Mouse (Mus musculus) embryonic facial prominence, embryonic 12.5 days (tissue): Measurements from ENCODE around the gene Cdr2. TPM values are rescaled to one million over a fixed set of nuclear protein-coding genes. Genes with fewer than 3 reads are reported as not detected.
"Not testable (repeated sequence)": the region's sequence is repeated elsewhere in the genome, so short reads cannot be mapped to it uniquely, and the experiment has no call there.

Experiments used
- ATAC-seq: fragments of 200-750 bp; cut with Nextera tagmentation; 2 replicates; pipeline ENCODE4 v1.8.0; 2017; ENCODE audit not compliant: insufficient number of reproducible peaks, insufficient read depth, low FRiP score, low TSS enrichment
- H3K27ac ChIP-seq: fragments of 300-500 bp; sonication (generic); 2 replicates; pipeline ENCODE4 v1.5.1; 2016; ENCODE audit warnings: mild to moderate bottlenecking
- H3K27me3 ChIP-seq: fragments of 300-500 bp; sonication (generic); 2 replicates; pipeline ENCODE4 v1.6.1; 2016; ENCODE audit warnings: mild to moderate bottlenecking, moderate library complexity
- H3K36me3 ChIP-seq: fragments of 300-500 bp; sonication (generic); 2 replicates; pipeline ENCODE4 v1.6.1; 2016; ENCODE audit warnings: mild to moderate bottlenecking
- H3K4me1 ChIP-seq: fragments of 300-500 bp; sonication (generic); 2 replicates; pipeline ENCODE4 v1.6.1; 2016
- H3K4me2 ChIP-seq: fragments of 300-500 bp; sonication (generic); replicated peaks from 2 replicates; pipeline ENCODE4 v1.6.1; 2016; ENCODE audit warnings: mild to moderate bottlenecking, moderate library complexity
- H3K4me3 ChIP-seq: fragments of 300-500 bp; sonication (generic); 2 replicates; pipeline ENCODE4 v1.5.1; 2016; ENCODE audit warnings: mild to moderate bottlenecking
- H3K9ac ChIP-seq: fragments of 300-500 bp; sonication (generic); 2 replicates; pipeline ENCODE4 v1.6.1; 2016; ENCODE audit warnings: mild to moderate bottlenecking, moderate library complexity
- H3K9me3 ChIP-seq: fragments of 300-500 bp; sonication (generic); 2 replicates; pipeline ENCODE4 v1.6.1; 2016; ENCODE audit warnings: mild to moderate bottlenecking, moderate library complexity
- WGBS: fragments of 180-500 bp; shearing (Covaris S2); methylation state at CpG from one replicate; pipeline ENCODE4 v1.1.7; 2016; 5-methylcytosine and 5-hydroxymethylcytosine counted together
- polyA plus RNA-seq: library from polyadenylated mRNA; unstranded; fragments of >200 nt; fragmentation: Nextera tagmentation; extraction: Ambion mirVana; gene quantifications from 2 replicates; pipeline ENCODE4 v1.2.1, GENCODE M21; 2016

The Cdr2 gene
- polyA plus RNA-seq, 1 experiment from 2014 or later = 14.3 TPM

- no peaks in the 10 kb centered on the region for H3K4me1 ChIP-seq
Measured at GRCm38 (mm10) chr7:120933680-120934195, 48.4 kb downstream of the Cdr2 start.

GRCm38 (mm10) chr7:120933110-120933509, 49.0 kb downstream of the Cdr2 start:
- H3K27me3 ChIP-seq = no peaks in the 10 kb centered on the region
- peaks cover 83% of the 10 kb centered on the region for H3K36me3 ChIP-seq
- no peak overlapping the region for H3K9ac ChIP-seq
- no peak for ATAC-seq
- H3K4me1 ChIP-seq = no peaks in the 10 kb centered on the region
- WGBS = 91% methylated on average over 7 of the region's 7 CpGs
- no peak overlapping the region for H3K4me2 ChIP-seq
- H3K27ac ChIP-seq = no peak overlapping the region
- no peak overlapping the region for H3K4me3 ChIP-seq
- no peaks in the 10 kb centered on the region for H3K9me3 ChIP-seq

More at GRCm38 (mm10) chr7:120933680-120934195, 48.4 kb downstream of the Cdr2 start:
- peaks cover 83% of the 10 kb centered on the region for H3K36me3 ChIP-seq
- H3K9ac ChIP-seq = no peak overlapping the region
- no peak overlapping the region for H3K27ac ChIP-seq
- 87% methylated on average over 5 of the region's 5 CpGs for WGBS
- no peaks in the 10 kb centered on the region for H3K27me3 ChIP-seq
- H3K4me2 ChIP-seq = no peak overlapping the region
- no peaks in the 10 kb centered on the region for H3K9me3 ChIP-seq
- no peak for ATAC-seq
- no peak overlapping the region for H3K4me3 ChIP-seq

GRCm38 (mm10) chr7:120918526-120918962, 63.6 kb downstream of the Cdr2 start:
- Histone ChIP-seq H3K27me3 (no peaks in the 10 kb centered on the region), H3K4me1 (peaks cover 10% of the 10 kb centered on the region; the same call in 1 of the 2 replicates), H3K36me3 (peaks cover 11% of the 10 kb centered on the region; the same call in 1 of the 2 replicates), H3K4me2 (peak overlapping the region; percentile 66), H3K4me3 (peak overlapping the region; percentile 94), H3K27ac (peak overlapping the region; percentile 81; the same call in 1 of the 2 replicates), H3K9me3 (no peaks in the 10 kb centered on the region), H3K9ac (peak overlapping the region; percentile 91)
- 7% methylated on average over 10 of the region's 10 CpGs for WGBS
- no peak; the same call in 1 of the 2 replicates for ATAC-seq

DNA sequence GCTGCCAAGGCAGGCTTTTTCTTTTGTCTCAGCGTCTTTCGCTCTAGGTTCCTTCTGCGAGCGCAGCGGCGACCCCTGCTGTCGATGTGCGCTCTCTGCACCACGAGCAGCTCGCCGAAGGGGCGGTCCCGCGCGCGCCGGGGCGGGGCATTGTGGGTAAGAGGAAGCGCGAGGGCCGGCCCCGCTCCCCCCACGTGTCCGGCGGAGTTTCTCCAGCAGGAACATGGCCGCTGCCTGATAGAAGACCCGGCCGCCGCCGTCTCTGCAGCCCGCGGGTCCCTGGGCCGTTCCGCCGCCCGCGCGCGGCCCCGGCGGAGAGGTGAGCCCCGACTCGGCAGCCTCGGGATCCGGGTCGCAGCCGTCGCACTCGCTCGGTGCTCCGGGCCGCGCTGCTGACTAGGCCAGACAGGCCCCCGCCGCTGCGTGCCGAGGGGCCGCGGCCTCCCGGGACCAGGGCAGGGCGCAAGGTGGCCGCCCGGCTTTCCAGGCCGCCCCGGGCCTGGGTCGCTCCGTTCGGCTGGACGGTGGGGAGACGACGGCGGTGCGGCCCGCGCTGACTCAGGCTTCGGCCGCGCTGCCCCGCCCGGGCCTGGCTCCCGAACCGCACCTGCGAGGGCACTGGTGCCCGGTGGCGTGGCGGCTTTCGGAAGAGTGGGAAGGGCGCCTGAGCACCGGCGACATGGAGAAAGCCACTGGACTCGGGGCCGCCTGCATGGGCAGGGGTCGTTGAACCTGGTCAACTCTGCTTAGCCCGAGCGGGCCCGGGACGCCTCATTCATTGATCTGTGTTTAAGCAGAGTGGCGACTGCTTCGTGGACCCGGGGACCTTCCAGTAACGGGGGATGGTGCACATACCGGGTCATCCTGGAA, 64.3 kb downstream of the Cdr2 start, which contains the start of gene Polr3e:
TSS of gene Polr3e (plus strand) at position 153 of the 870 bp plus-strand sequence.
- ATAC-seq = peak; percentile 87
- Histone ChIP-seq H3K9ac (peak within 1 kb of the TSS; percentile 91), H3K27ac (peak within 1 kb of the TSS; percentile 81), H3K4me3 (peak within 1 kb of the TSS; percentile 94), H3K9me3 (no peaks in the 10 kb centered on the region), H3K36me3 (0 out of 2 replicates have a peak, but pooled peaks cover 3% of the 10 kb centered on the region), H3K27me3 (no peaks in the 10 kb centered on the region), H3K4me2 (peak within 1 kb of the TSS; percentile 66), H3K4me1 (peaks cover 10% of the 10 kb centered on the region; the same call in 1 of the 2 replicates)
- under 1% methylated on average over 102 of the region's 102 CpGs for WGBS

- WGBS = 8% methylated on average over 12 of the region's 12 CpGs
- H3K4me1 ChIP-seq = peaks cover 10% of the 10 kb centered on the region; the same call in 1 of the 2 replicates
- peak overlapping the region; percentile 94 for H3K4me3 ChIP-seq
- no peaks in the 10 kb centered on the region for H3K27me3 ChIP-seq
- ATAC-seq = peak; percentile 71; the same call in 1 of the 2 replicates
- H3K27ac ChIP-seq = 0 out of 2 replicates have a peak overlapping the region, but pooled peaks have one; percentile 81
- no peak overlapping the region for H3K9ac ChIP-seq
- H3K9me3 ChIP-seq = no peaks in the 10 kb centered on the region
- no peaks in the 10 kb centered on the region for H3K36me3 ChIP-seq
- H3K4me2 ChIP-seq = peak overlapping the region; percentile 36
Measured at GRCm38 (mm10) chr7:120917279-120917591, 64.9 kb downstream of the Cdr2 start.

DNA sequence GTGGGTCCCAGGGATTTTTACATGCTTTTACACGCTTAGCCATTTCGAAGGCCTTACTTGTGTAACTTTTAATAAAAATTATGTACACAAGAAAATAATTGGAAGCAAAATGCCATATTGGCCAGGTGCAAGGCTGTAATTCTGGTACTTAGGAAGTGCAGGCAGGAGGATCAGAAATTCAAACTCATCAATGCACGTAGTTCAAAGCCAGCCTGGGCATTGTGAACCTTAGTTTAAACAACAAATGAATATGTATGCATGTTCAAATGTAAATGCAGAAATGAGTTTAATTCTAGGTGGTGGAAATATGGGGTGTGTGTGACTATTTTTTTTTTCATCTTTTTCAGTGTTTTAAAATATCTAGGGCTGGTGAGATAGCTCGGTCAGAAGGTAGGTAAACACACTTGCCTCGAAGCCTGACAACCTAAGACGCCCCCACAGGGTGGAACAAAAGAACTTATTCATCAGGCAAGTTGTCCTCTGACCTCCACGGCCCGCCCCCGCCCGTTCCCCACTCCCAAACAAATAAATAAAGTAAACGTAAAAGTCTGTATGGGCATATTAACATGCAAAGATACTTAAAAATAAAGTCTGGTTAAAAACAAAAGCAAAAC, 65.7 kb downstream of the Cdr2 start:
- Histone ChIP-seq H3K4me2 (no peak overlapping the region), H3K4me3 (no peak overlapping the region), H3K27ac (no peak overlapping the region), H3K9me3 (no peaks in the 10 kb centered on the region), H3K27me3 (no peaks in the 10 kb centered on the region), H3K36me3 (no peaks in the 10 kb centered on the region), H3K4me1 (peaks cover 10% of the 10 kb centered on the region; the same call in 1 of the 2 replicates), H3K9ac (no peak overlapping the region)
- no peak for ATAC-seq
- 25% methylated on average over 11 of the region's 11 CpGs for WGBS

DNA sequence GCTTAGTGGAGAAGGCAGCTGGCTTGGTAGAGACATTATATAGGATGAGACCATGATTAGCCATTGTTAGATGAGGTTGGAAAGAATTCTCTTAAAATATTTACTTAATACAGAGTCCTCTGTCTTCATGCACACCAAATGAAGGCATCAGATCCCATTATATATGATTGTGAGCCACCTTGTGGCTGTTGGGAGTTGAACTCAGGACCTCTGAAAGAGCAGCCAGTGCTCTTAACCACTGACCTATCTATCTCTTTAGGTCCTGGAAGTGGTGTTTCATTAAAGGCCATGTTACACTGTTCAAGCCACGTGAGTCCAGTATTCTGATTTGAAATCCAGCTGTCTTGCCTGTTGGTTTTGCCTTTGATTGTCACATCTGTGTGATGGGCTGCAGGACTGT, 68.8 kb downstream of the Cdr2 start:
- H3K27me3 ChIP-seq = no peaks in the 10 kb centered on the region
- H3K4me3 ChIP-seq = no peak overlapping the region
- no peak overlapping the region for H3K27ac ChIP-seq
- no peak overlapping the region for H3K4me2 ChIP-seq
- no peaks in the 10 kb centered on the region for H3K4me1 ChIP-seq
- H3K36me3 ChIP-seq = no peaks in the 10 kb centered on the region
- WGBS = 42% methylated on average over 1 of the region's 1 CpGs
- ATAC-seq = no peak
- no peaks in the 10 kb centered on the region for H3K9me3 ChIP-seq
- H3K9ac ChIP-seq = no peak overlapping the region

- H3K9ac ChIP-seq, H3K9me3 ChIP-seq, ATAC-seq, H3K36me3 ChIP-seq, H3K27ac ChIP-seq, H3K4me2 ChIP-seq, H3K4me1 ChIP-seq, H3K4me3 ChIP-seq, H3K27me3 ChIP-seq: not testable (repeated sequence)
- 90% methylated on average over 6 of the region's 6 CpGs for WGBS
Measured at GRCm38 (mm10) chr7:120911268-120911667, 70.8 kb downstream of the Cdr2 start.

- not testable (repeated sequence) for ATAC-seq
Measured at GRCm38 (mm10) chr7:120910172-120910571, 71.9 kb downstream of the Cdr2 start.

More at GRCm38 (mm10) chr7:120910172-120910571, 71.9 kb downstream of the Cdr2 start:
- not testable (repeated sequence) for H3K9ac ChIP-seq, H3K4me2 ChIP-seq, H3K27me3 ChIP-seq, H3K4me1 ChIP-seq, H3K27ac ChIP-seq, H3K9me3 ChIP-seq, H3K36me3 ChIP-seq, H3K4me3 ChIP-seq
- WGBS = 74% methylated on average over 3 of the region's 3 CpGs
